Mouse (Mus musculus) ES-Bruce4 (cell line): ENCODE measurements at regions not wholly inside any gene's neighbourhood (a gene's known extent, or its start where the extent isn't known, plus 50 kb on each side); places are given as distances from the start of the nearest gene placed in this dataset.

ENCODE experiments used
- H3K27ac ChIP-seq: 2 replicates; pipeline ENCODE4 v1.5.1; 2012; ENCODE audit warnings: low read length, inconsistent platforms; ENCODE audit not compliant: insufficient read depth
- H3K27me3 ChIP-seq: 2 replicates; pipeline ENCODE4 v1.6.1; 2012; ENCODE audit warnings: mild to moderate bottlenecking, low read length, inconsistent platforms; ENCODE audit not compliant: control insufficient read depth, poor library complexity, insufficient read depth, severe bottlenecking
- H3K36me3 ChIP-seq: 2 replicates; pipeline ENCODE4 v1.6.1; 2012; ENCODE audit warnings: inconsistent platforms, mild to moderate bottlenecking, low read length, moderate library complexity; ENCODE audit not compliant: control insufficient read depth, poor library complexity, insufficient read depth, severe bottlenecking
- H3K4me1 ChIP-seq: one replicate; pipeline ENCODE4 v1.8.1; 2011; ENCODE audit warnings: low read length; ENCODE audit not compliant: control insufficient read depth, insufficient read depth
- H3K4me3 ChIP-seq: 2 replicates; pipeline ENCODE4 v1.5.1; 2011; ENCODE audit warnings: low read depth, mild to moderate bottlenecking, low read length
- H3K9ac ChIP-seq: 2 replicates; pipeline ENCODE4 v1.6.1; 2012; ENCODE audit warnings: low read depth, mild to moderate bottlenecking, inconsistent platforms; ENCODE audit not compliant: poor library complexity, severe bottlenecking
- H3K9me3 ChIP-seq: replicated peaks from 2 replicates; pipeline ENCODE4 v1.6.1; 2012; ENCODE audit warnings: mild to moderate bottlenecking, low read length, inconsistent platforms; ENCODE audit not compliant: control insufficient read depth, poor library complexity, insufficient read depth, severe bottlenecking
- CTCF ChIP-seq: IDR thresholded peaks from one replicate; pipeline ENCODE4 v1.8.1; 2011; ENCODE audit warnings: low read depth, low read length
- EP300 ChIP-seq: IDR thresholded peaks from 2 replicates; pipeline ENCODE4 v1.6.1; 2011; ENCODE audit warnings: low read depth, low read length; ENCODE audit not compliant: insufficient read depth
- POLR2A ChIP-seq: IDR thresholded peaks from one replicate; pipeline ENCODE4 v1.8.1; 2011; ENCODE audit warnings: low read length; ENCODE audit not compliant: insufficient read depth

DNA sequence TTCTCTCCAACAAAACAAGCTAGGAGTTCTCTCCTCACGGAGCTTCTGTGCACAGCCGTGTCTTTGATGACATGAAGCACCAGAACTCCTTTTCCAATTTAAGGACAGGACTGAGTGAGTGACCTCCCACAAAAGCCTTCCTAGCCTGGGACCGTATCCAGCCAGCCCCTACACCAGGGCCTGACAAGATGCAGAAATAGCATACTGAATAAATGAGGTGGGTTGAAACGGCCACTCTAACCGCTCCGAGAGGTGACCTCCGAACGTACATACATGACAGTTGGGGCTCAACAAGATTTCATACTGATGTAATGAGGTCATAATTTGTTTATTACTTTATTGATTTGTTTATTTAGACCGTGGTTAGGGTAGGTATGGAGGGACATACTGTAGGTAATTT is 101.9 kb upstream of the Mrps22 start:
- H3K9ac ChIP-seq: no peak overlapping the region
- no peaks in the 10 kb centered on the region for H3K9me3 ChIP-seq
- H3K27ac ChIP-seq: no peak overlapping the region
- H3K4me3 ChIP-seq: no peak overlapping the region
- H3K4me1 ChIP-seq: no peaks in the 10 kb centered on the region
- TF ChIP-seq CTCF (no peak), POLR2A (no peak)
- H3K27me3 ChIP-seq: no peaks in the 10 kb centered on the region
- no peaks in the 10 kb centered on the region for H3K36me3 ChIP-seq

DNA sequence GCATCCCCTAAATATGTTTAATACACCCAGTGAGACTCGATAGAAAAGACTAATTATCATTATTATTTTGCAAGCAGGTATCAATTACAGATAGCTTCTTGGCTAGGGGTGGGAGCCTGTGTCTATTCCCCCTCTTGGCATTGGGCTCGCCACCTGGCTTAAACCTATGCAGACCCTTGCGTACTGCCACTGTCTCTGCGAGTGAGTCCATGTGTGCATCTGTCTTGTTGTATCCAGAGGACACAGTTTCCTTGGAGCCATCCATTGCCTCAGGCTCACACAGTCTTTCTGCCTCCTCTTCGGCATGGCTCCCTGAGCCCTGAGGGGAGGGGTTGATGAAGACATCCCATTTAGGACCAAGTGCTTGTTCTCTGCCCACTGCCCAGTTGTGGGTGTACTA is 99.1 kb upstream of the Mrps22 start:
- Histone ChIP-seq H3K4me1 (no peaks in the 10 kb centered on the region), H3K27me3 (no peaks in the 10 kb centered on the region), H3K9ac (no peak overlapping the region), H3K4me3 (no peak overlapping the region), H3K9me3 (no peaks in the 10 kb centered on the region), H3K27ac (no peak overlapping the region), H3K36me3 (no peaks in the 10 kb centered on the region)
- TF ChIP-seq EP300 (no peak), CTCF (no peak), POLR2A (no peak)

- no peaks in the 10 kb centered on the region for H3K27me3 ChIP-seq
- H3K27ac ChIP-seq: no peak overlapping the region
- peak; percentile 57 for TF ChIP-seq CTCF
- TF ChIP-seq EP300: no peak
- no peak for TF ChIP-seq POLR2A
- no peak overlapping the region for H3K9ac ChIP-seq
- no peaks in the 10 kb centered on the region for H3K36me3 ChIP-seq
- H3K9me3 ChIP-seq: no peaks in the 10 kb centered on the region
- no peaks in the 10 kb centered on the region for H3K4me1 ChIP-seq
- no peak overlapping the region for H3K4me3 ChIP-seq
Observed at GRCm38 (mm10) chr9:98697155-98697554, 95.7 kb upstream of the Mrps22 start.

- H3K27ac ChIP-seq: no peak overlapping the region
- no peaks in the 10 kb centered on the region for H3K27me3 ChIP-seq
- H3K9ac ChIP-seq: no peak overlapping the region
- no peaks in the 10 kb centered on the region for H3K4me1 ChIP-seq
- H3K4me3 ChIP-seq: no peak overlapping the region
- no peaks in the 10 kb centered on the region for H3K9me3 ChIP-seq
- TF ChIP-seq CTCF (no peak), POLR2A (no peak), EP300 (no peak)
- H3K36me3 ChIP-seq: no peaks in the 10 kb centered on the region
Observed at GRCm38 (mm10) chr9:98695035-98695434, 93.6 kb upstream of the Mrps22 start.

DNA sequence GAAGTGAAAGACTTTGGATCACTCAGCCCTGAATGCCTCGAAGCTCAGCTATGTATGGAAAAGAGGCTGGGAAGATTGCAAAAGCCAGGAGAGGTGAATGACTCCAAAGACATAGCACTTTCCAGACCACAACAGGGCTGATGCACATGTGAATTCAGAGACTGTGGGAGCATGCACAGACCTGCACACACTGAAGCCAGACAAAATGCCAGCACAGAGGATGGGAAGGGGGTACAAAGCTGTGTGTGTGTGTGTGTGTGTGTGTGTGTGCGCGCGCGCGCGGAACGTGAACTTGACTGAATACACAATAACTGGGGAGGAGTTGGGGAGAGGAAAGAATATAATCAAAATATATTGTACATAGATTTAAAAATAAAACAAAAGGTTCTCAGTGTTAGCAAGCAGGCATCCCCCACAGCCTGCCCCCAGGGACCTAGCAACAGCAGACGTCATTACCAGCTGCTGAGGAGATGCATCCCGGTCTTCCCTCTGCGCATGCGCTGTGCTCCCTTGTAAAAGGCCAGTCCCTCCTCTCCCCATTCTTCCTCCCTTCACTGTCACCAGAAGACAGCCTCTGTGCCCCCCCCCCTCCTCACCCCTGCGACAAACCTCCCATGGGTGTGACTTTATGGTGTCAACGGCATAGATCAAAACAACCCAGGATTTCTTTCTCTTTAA is 89.5 kb upstream of the Mrps22 start:
- no peak overlapping the region for H3K9ac ChIP-seq
- TF ChIP-seq EP300 (no peak), CTCF (no peak), POLR2A (no peak)
- no peaks in the 10 kb centered on the region for H3K4me1 ChIP-seq
- H3K4me3 ChIP-seq: no peak overlapping the region
- H3K9me3 ChIP-seq: no peaks in the 10 kb centered on the region
- no peaks in the 10 kb centered on the region for H3K36me3 ChIP-seq
- no peaks in the 10 kb centered on the region for H3K27me3 ChIP-seq
- H3K27ac ChIP-seq: no peak overlapping the region

DNA sequence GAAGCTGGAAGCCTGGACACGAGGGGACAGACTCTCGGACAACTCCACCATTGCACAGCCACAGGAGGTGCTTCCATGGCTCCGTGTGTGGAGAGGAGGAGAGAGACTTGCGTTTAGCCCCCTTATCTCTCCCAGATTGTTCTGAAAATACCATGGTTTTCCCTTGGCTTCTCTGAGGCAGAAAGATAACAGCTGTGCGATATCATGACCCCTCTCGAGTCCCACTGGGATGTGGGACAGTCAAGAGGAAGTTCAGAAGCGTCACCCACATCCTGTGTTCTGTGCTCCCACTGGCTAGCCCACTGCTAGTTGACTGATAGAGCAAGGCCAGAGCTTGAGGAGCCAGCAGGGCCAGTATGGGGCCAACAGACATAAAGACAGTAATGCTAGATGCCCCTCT is 84.1 kb upstream of the Mrps22 start:
- Histone ChIP-seq H3K4me3 (no peak overlapping the region), H3K4me1 (no peaks in the 10 kb centered on the region), H3K27me3 (no peaks in the 10 kb centered on the region), H3K27ac (no peak overlapping the region), H3K36me3 (no peaks in the 10 kb centered on the region), H3K9ac (no peak overlapping the region), H3K9me3 (peaks cover 4% of the 10 kb centered on the region; the same call in 1 of the 2 replicates)
- no peak for TF ChIP-seq EP300
- no peak for TF ChIP-seq POLR2A
- no peak for TF ChIP-seq CTCF
